Mouse (Mus musculus): ENCODE data around the gene Siae.

Siae gene

DNA sequence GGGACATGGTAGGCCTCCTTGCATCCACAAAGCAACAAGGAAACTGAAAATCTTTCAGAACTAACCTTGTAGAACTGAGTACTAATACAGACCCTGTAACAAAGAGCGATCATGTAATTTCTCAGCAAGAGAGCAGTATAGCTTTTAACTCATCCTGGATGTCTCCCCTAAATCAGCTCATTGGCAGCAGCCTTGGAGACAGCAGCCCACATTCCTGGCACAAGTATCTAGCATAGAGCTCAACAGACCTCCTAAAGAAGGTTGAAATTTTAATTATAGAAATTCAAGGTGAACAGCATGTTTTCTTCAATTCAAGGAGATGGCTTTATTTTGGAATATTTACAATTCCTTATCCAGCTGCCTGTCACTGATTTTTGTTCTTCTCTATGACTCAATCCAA, 125.6 kb downstream of the Siae start:
- DNase-seq (ENCODE audit: low read depth): no peak

DNA sequence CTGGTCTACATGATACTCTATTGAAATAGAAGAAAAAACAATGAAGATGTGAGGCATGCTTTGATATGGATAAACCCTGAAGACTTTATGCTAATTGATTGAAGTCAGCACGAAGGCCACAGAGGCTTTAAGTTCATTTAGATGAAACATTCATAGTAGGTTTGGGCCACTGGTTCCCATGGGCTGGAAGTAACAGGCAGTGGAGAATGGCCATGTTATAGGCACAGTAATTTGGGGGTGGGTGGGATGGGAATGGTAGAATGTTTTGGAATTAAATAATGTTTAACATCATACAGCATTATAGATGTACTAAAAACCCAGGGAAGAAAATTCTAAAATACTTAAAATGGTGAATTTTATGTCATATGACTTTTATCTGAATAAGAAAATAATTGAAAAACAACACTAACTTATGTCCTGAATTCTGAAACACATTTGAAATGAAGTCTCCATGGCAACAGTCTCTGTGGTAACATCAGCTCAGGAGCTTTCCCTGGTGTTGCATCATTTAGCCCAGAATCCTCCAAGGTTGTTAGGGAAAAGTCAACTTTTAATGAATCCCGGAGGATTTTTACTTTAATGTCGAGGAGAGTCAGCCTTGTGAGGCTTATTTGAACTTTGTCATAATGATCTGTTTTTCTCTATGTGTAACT, 131.9 kb downstream of the Siae start:
- no peak for DNase-seq (ENCODE audit: low read depth)

- no peak for DNase-seq (ENCODE audit: low read depth)
Observed at GRCm38 (mm10) chr9:37687941-37688303, 132.4 kb downstream of the Siae start.

DNA sequence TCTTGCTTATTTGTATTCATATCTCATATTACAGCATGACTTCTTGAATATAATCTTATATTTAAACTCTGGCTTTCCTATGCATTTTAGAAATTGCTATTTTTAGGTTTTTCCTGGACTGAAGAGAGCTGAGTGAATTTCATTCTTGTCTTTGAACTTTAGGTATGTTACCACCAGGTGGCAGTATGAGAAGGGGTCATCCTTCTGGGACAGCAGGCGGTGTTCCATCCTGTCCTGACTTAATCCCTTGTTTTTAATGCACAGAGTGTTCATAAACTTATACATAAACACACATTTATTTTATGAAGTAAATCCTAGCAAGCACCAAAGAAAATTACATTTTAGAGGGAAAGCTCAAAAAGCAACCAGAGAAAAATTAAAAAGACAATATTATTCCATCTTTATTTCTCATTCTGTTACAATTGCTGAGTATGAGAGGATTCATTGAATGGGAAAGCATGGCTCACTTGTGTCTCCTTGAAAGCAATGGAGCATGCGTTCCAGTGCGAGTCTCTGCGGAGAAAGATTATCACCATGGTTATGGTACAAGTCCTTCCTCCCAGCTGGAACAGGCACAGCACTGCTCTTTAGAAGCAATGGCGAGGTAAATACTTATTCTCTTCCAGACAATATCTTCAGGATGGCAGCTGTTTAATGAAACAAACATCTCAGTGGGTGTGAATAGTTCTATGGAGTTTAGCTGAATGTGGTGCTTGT, 134.6 kb downstream of the Siae start:
- DNase-seq (ENCODE audit: low read depth): no peak

All from c-Kit-positive CD71-negative TER-119-negative erythroid progenitor cells, embryonic 14.5 days (primary cell).